14 mouse cellular contexts compared by ENCODE assay signal in the genomic region with DNA sequence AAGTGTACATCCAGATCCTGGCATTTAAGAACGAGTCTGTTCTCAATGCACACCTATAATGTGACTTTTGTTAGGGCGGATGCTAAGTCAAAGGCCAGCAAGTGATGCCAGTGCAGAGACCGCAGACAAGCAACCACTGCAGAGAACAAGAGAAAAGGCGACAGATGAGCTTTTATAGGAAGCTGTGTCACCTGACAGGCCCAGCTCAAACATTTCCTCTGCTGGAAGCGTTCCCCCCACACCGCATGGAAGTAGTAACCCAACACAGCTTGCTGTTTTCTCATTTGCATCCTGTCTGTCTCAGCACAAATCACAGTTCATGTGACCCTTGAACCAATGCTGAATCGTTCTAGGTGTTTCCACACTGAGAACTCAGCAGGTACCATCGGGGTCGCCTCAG. TPM values are rescaled to one million over a fixed set of nuclear protein-coding genes. Genes with fewer than 3 reads are reported as not detected.
DNase-seq lines count a peak whose midpoint lies in the region; ATAC-seq and TF ChIP-seq lines count a peak whose summit lies in the region.
"Had no signal": no experiment of that assay in that cellular context is flagged by ENCODE, and none has a peak within 500 bp of the region (broad histone marks: within the 10 kb centered on the region; RNA-seq: fewer than 3 reads in every experiment).

No protein-coding gene starts in this region.

- no peak for DNase-seq in hindbrain, embryonic 10.5 days (ENCODE audit: low spot score)
- DNase-seq in hindbrain, postnatal 0 days (ENCODE audit: low spot score) = no peak
- peak; percentile 54 for DNase-seq in CD4-positive, CD25-positive, alpha-beta regulatory T cell, adult 2 months (ENCODE audit: low read depth, low spot score)
- DNase-seq in brain, adult 2 months (ENCODE audit: low read depth, low spot score) = peak; percentile 39
- peak; percentile 51 for DNase-seq in thymus, postnatal 0 days (ENCODE audit: low spot score)
- no peak for DNase-seq in right cerebral cortex, adult 18-20 months
- no peak for DNase-seq in forebrain, embryonic 11.5 days (ENCODE audit: low spot score)
- DNase-seq: adrenal gland, adult 8-10 months; kidney, adult 9 months; layer of hippocampus, postnatal 36 days; lung, postnatal 36 days had no signal

- H3K4me1 ChIP-seq in hindbrain, embryonic 10.5 days (replicated peaks) = peaks cover 55% of the 10 kb centered on the region
- no peaks in the 10 kb centered on the region for H3K4me1 ChIP-seq in hindbrain, postnatal 0 days (ENCODE audit: insufficient read depth, low read length)
- no peaks in the 10 kb centered on the region for H3K4me1 ChIP-seq in forebrain, embryonic 11.5 days (replicated peaks; ENCODE audit: control insufficient read depth, insufficient read depth, low read length)
- H3K4me1 ChIP-seq: liver, embryonic 15.5 days had no signal

- no peaks in the 10 kb centered on the region for H3K9me3 ChIP-seq in hindbrain, embryonic 10.5 days
- no peaks in the 10 kb centered on the region for H3K9me3 ChIP-seq in hindbrain, postnatal 0 days (ENCODE audit: low read length)
- no peaks in the 10 kb centered on the region for H3K9me3 ChIP-seq in forebrain, embryonic 11.5 days (ENCODE audit: control insufficient read depth, low read length)
- H3K9me3 ChIP-seq: limb, embryonic 10.5 days; liver, embryonic 15.5 days had no signal

- 0 out of 2 replicates have a peak overlapping the region, but pooled peaks have one; percentile 23 for H3K27ac ChIP-seq in hindbrain, embryonic 10.5 days
- no peak overlapping the region for H3K27ac ChIP-seq in hindbrain, postnatal 0 days
- H3K27ac ChIP-seq in forebrain, embryonic 11.5 days (ENCODE audit: low read depth, low read length) = no peak overlapping the region
- H3K27ac ChIP-seq: limb, embryonic 10.5 days; liver, embryonic 15.5 days had no signal

- no peaks in the 10 kb centered on the region for H3K27me3 ChIP-seq in hindbrain, embryonic 10.5 days (ENCODE audit: insufficient read depth, poor library complexity, severe bottlenecking)
- H3K27me3 ChIP-seq in hindbrain, postnatal 0 days (ENCODE audit: insufficient read depth, low read length) = no peaks in the 10 kb centered on the region
- no peaks in the 10 kb centered on the region for H3K27me3 ChIP-seq in forebrain, embryonic 11.5 days (ENCODE audit: control insufficient read depth, insufficient read depth, low read length)
- H3K27me3 ChIP-seq: liver, embryonic 15.5 days; Patski had no signal

- H3K36me3 ChIP-seq in hindbrain, embryonic 10.5 days = no peaks in the 10 kb centered on the region
- H3K36me3 ChIP-seq in hindbrain, postnatal 0 days (ENCODE audit: insufficient read depth, low read length) = no peaks in the 10 kb centered on the region
- H3K36me3 ChIP-seq in forebrain, embryonic 11.5 days (ENCODE audit: control insufficient read depth, insufficient read depth, low read length) = no peaks in the 10 kb centered on the region
- H3K36me3 ChIP-seq: limb, embryonic 10.5 days; liver, embryonic 15.5 days had no signal

- WGBS in hindbrain, embryonic 10.5 days = 59% methylated on average over 9 of the region's 9 CpGs
- 48% methylated on average over 9 of the region's 9 CpGs for WGBS in hindbrain, postnatal 0 days
- WGBS in forebrain, embryonic 11.5 days = 76% methylated on average over 9 of the region's 9 CpGs

- no peak overlapping the region for H3K4me2 ChIP-seq in hindbrain, postnatal 0 days (ENCODE audit: low read depth, low read length)
- no peak overlapping the region for H3K4me2 ChIP-seq in forebrain, embryonic 11.5 days (ENCODE audit: low read depth, low read length, severe bottlenecking)
- H3K4me2 ChIP-seq: liver, embryonic 15.5 days had no signal

- no peak overlapping the region for H3K9ac ChIP-seq in hindbrain, postnatal 0 days (replicated peaks; ENCODE audit: low read length)
- H3K9ac ChIP-seq in forebrain, embryonic 11.5 days (ENCODE audit: low read length) = no peak overlapping the region
- H3K9ac ChIP-seq: liver, embryonic 15.5 days had no signal

- no peak for ATAC-seq in hindbrain, postnatal 0 days
- no peak for ATAC-seq in forebrain, embryonic 11.5 days (replicated peaks; ENCODE audit: low FRiP score)
- ATAC-seq: Patski had no signal

- no peak for TF ChIP-seq CTCF in hindbrain, postnatal 0 days (IDR thresholded peaks at IDR 0.05; ENCODE audit: low read depth)

- no peak overlapping the region for H3K4me3 ChIP-seq in hindbrain, embryonic 10.5 days
- H3K4me3 ChIP-seq in hindbrain, postnatal 0 days (ENCODE audit: low read length) = no peak overlapping the region
- no peak overlapping the region for H3K4me3 ChIP-seq in forebrain, embryonic 11.5 days (ENCODE audit: low read depth, low read length)
- H3K4me3 ChIP-seq: limb, embryonic 10.5 days; liver, embryonic 15.5 days had no signal

RNA-seq across cellular contexts. Expression of a gene that starts 51.8 kb away (rescaled TPM):
- polyA plus RNA-seq in hindbrain, embryonic 10.5 days (2016; fragmentation: Nextera tagmentation; extraction: Ambion mirVana) = 21.4 and 27.7 TPM in 2 replicates
- total RNA-seq in hindbrain, postnatal 0 days (2014; rRNA removed) = 19.9 and 32.4 TPM in 2 replicates
- polyA plus RNA-seq in hindbrain, postnatal 0 days (2015; fragmentation: Nextera tagmentation; extraction: Ambion mirVana) = 22.5 and 24.9 TPM in 2 replicates
- 21.3 and 26.1 TPM in 2 replicates for polyA plus RNA-seq in thymus, postnatal 0 days (2015; fragmentation: Nextera tagmentation; extraction: Ambion mirVana)
- 25.6 and 28.7 TPM in 2 replicates for polyA plus RNA-seq in forebrain, embryonic 11.5 days (2014; fragmentation: Nextera tagmentation; extraction: Ambion mirVana)

Comparison
In these comparisons a context has a peak if more than half of its experiments do, and no peak if none do; other contexts are left out.
1. DNase-seq: peak in CD4-positive, CD25-positive, alpha-beta regulatory T cell, adult 2 months (single experiment), brain, adult 2 months (single experiment) and thymus, postnatal 0 days (single experiment); none in hindbrain, embryonic 10.5 days (single experiment), hindbrain, postnatal 0 days (single experiment), right cerebral cortex, adult 18-20 months (single experiment) and forebrain, embryonic 11.5 days (single experiment).